Mouse (Mus musculus): ENCODE data around the gene Nelfcd.

GRCm38 (mm10) chr2:174453681-174454080 lies 38.1 kb downstream of the Nelfcd start:
- no peak for TF ChIP-seq CTCF (IDR thresholded peaks at IDR 0.05; ENCODE audit: control insufficient read depth, insufficient read depth, insufficient read length)
- no peak for TF ChIP-seq MAX (IDR thresholded peaks at IDR 0.05)
- no peak for TF ChIP-seq MYOG (IDR thresholded peaks at IDR 0.05; ENCODE audit: control insufficient read depth, extremely low read depth, insufficient read length)
- TF ChIP-seq USF1 (IDR thresholded peaks at IDR 0.05; ENCODE audit: low read depth) = no peak
- TF ChIP-seq MYOD1 (IDR thresholded peaks at IDR 0.05; ENCODE audit: control insufficient read depth, insufficient read length, low read depth) = no peak
